Mouse (Mus musculus): ENCODE measurements around the gene Ccdc22. TPM values are rescaled to one million over a fixed set of nuclear protein-coding genes. Genes with fewer than 3 reads are reported as not detected.

Ccdc22 gene
- 10 to 100 TPM; 17.8 to 20.1 TPM for total RNA-seq (2021)
- long read RNA-seq, experiment 1, transcript Ccdc22-201 (17 exons, 2,353 nt): major isoform, 55 of 68 reads
- long read RNA-seq, experiment 1, partial matches to known transcripts: 7 of 68 reads
- long read RNA-seq, experiment 1, other reads (novel, unspliced or antisense): 6 of 68 reads
- long read RNA-seq, experiment 2, transcript Ccdc22-201 (17 exons, 2,353 nt): major isoform, 18 of 24 reads
- long read RNA-seq, experiment 2, partial matches to known transcripts: 2 of 24 reads
- long read RNA-seq, experiment 2, other reads (novel, unspliced or antisense): 4 of 24 reads

- peak; percentile 85 for DNase-seq
Observed at GRCm38 (mm10) chrX:7604879-7605574, at the start of gene Ccdc22. Gene Ccdc22, minus strand, starts transcription at chrX:7605517.

DNA sequence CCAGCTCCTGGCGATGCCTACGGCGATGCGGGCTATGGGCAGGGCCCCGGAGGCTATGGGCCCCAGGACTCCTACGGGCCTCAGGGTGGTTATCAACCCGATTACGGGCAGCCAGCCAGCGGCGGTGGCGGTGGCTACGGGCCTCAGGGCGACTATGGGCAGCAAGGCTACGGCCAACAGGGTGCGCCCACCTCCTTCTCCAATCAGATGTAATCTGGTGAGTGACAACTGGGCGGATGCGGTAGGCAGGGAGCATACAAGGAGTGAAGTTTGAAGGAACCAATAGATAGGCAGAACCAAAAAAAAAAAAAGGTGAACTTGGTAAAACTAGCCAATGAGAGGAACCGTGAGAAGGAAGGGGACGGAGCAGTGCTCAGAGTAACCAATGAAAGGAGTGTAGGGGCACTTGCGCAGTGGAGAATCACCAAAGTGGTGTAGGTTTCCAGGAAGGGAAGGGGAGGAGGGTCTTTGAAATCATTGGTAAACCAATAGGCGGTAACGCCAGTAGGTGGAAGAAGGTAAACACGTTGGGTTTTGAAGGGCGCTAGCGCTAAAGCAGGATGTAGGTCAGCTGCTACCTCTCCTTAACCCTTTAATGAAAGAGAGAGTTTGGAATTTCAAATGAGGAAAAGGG lies 43.5 kb upstream of the Ccdc22 start:
- peak; percentile 84 for DNase-seq

DNA sequence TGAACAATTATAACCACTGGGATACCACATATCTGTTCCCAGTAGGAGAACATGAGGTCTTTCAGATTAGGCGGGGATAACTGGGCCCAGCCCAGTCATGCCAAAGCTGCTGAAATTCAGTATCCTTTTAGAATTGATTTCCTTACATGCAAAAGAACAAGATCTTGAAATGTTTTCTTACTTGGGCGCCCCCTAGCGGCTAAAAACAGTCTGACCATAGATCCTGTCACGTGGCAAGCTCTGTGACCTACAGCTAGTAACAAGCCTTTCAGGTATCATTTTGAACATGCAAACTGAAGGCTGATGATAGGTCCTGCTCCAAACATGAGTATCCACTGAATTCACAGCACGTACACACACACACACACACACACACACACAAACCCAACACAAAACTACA lies 40.0 kb upstream of the Ccdc22 start:
- peak; percentile 87 for DNase-seq

DNA sequence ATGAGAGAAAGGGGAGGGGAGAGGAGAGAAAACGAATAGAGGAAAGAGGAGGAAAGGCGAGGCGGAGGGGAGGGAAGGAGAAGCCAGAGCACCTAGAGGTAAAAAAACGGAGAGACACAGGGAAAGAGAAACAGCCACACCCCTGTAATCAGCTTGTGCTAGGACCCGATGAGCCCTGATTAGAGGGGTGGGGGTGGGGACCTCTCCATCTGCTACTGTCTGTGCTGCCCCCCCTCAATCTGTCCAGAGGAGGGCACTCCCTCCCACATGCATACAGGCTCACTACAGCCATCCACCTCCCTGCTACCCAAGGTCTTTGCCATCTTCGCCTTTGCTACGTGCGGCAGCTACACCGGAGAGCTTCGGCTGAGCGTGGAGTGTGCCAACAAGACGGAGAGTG lies 35.5 kb upstream of the Ccdc22 start:
- DNase-seq: no peak

GRCm38 (mm10) chrX:7639536-7640325 lies 34.4 kb upstream of the Ccdc22 start:
- DNase-seq: no peak

DNA sequence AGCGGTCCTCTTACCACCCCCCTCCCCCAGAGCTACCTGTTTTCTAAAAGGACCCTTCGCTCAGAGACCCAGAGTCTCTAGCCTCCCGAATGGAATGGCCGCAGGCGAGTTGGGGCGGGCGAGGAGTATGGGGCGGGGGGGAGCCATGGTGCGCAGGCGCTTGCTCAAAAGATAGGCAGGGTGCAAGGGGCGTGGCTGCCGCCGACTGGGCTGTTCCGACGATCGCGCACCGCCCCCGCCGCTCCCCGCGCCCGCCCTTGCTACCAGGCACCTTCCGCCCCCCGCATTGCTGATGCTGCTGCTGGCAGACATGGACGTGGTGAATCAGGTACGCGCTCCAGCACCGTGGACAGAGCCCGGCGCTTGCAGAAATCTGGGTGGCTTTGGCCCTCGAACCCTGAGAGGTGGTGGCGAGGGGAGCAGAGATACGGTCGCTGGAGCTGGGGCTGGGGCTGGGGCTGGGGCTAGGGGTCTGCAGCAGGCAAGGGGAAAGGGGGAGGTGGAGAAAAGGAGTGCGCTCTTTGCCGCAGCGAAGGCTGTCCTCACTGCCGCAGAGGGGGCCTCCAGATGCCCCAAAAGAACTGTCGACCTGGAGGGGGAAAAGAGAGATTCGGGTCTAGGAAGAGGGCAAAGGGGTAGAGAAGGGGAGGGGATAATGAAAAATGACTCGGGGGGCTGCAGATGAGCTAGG lies 33.2 kb upstream of the Ccdc22 start, which contains the start of gene Syp:
Syp (plus strand) TSS at position 71 of the 691 bp plus-strand sequence.
- peak; percentile 90 for DNase-seq

- no peak for DNase-seq
Observed at GRCm38 (mm10) chrX:7635101-7635500, 29.8 kb upstream of the Ccdc22 start.

DNA sequence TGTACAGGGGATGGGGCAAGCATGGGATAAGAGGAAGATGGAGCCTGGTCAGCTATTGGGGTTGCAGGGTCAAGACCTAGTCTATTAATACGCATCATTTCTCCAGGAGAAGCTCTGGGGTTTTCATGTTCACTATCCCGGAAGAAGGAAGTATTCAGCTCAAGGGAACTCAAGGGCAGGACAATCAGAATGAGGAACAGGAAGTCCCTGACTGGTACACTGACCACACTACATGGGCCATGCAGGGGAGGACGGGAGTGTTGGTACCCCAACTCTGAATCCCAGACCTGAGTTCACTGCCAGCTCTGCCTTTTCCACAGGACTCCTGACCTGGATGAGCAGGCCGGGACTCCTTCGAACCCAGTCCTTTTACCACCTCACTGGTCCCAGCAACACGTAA lies 27.2 kb upstream of the Ccdc22 start:
- no peak for DNase-seq

- no peak for DNase-seq
Observed at GRCm38 (mm10) chrX:7617889-7618551, 12.7 kb upstream of the Ccdc22 start.

GRCm38 (mm10) chrX:7610536-7611258 lies 5.4 kb upstream of the Ccdc22 start:
- no peak for DNase-seq

DNA sequence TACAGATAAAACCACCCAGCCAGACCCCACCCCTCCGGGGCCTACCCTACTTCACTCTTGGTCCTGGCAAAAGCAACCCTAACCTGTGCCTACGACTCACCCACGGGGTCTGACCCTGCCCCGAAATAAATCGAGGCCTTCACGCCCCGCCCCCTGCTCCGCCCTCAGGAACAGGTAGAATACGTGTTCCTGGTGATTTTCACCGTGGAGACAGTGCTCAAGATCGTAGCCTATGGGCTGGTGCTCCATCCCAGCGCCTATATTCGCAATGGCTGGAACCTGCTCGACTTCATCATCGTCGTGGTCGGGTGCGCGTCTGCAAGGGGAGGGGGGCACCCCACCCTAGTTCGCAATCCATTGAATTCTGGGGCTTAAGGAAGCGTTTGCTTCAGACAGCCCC lies 4.7 kb upstream of the Ccdc22 start:
- DNase-seq: no peak

DNA sequence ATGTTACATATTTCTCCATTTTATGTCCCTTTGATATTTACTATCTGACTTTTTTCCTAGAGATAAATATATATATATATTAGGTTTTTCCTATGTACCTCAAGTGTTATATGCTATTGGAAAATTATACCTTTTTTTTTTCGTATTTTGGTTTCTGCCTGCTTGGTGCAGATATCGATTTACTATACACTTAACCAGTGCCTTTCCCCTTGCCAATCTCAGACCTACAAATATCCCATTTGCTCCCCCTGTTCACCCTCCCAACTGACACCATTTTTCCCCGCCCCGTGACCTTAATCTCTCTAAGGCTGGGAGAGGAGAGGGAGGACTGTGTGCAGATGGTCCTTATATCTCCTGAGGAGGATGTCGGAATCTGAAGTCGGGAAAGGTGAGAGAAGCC lies 1.5 kb upstream of the Ccdc22 start, which contains the start of gene Cacna1f:
Cacna1f (plus strand) TSS at position 301 of the 400 bp plus-strand sequence.
- DNase-seq: no peak

DNA sequence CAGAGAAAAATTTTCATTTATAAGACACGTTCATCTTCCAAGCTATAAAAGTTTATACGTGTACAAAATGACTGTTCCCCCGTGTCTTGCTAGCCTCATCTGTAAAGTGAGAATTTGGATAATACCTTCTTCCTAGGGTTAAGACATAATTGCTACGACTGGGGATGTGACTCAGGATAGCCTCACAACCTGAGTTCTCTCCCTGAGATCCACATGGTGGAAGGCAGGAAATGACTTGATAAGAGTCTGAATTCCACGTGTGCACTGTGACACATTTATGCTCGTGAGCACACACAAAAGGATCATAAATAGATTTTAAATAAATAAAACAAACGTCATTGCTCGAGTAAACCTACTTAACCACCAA lies 241 bp upstream of the Ccdc22 start:
- DNase-seq: no peak

GRCm38 (mm10) chrX:7604004-7604403 lies 1.3 kb downstream of the Ccdc22 start:
- no peak for DNase-seq

DNA sequence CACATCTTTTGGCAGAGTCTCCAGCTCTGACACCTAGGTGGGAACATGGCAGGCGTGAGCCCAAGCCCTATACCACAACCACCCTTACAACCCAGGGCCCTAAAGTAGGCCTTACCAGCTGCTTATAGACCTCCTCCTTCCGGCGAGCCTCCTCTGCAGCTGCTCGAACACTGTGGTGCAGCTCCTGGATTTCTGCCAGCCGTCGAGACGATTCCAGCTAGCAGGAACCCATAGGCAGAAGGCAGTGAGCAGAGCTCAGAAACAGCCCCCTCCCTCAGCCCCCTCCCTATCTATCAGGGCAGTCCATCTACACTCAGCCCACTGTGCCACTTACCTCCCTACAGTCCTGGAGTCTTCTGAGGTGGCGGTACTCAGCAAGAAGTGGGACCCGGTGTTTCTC lies 9.9 kb downstream of the Ccdc22 start:
- no peak for DNase-seq

GRCm38 (mm10) chrX:7586356-7586755 lies 19.0 kb downstream of the Ccdc22 start:
- DNase-seq: no peak

DNA sequence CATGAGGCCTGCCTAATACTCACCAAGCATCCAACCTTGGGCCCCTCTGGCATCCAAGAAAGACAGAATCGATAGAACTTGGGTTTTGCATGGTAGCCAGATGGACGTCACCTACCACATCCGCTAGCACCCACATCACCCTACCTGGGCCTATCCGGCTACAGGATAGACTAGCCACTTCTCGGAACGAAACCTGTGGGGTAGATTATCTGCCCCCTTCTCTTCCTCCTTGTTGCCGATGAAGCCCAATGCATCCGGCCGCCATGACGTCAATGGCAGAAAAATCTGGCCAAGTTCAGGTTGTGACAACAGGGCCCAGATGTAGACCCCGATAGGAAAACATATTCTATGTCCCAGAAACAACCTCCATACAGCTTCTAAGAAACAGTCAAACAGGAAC lies 21.4 kb downstream of the Ccdc22 start:
- DNase-seq: no peak

- no peak for DNase-seq
Observed at GRCm38 (mm10) chrX:7581151-7581550, 24.2 kb downstream of the Ccdc22 start.

- no peak for DNase-seq
Observed at GRCm38 (mm10) chrX:7574885-7575231, 30.5 kb downstream of the Ccdc22 start.

DNA sequence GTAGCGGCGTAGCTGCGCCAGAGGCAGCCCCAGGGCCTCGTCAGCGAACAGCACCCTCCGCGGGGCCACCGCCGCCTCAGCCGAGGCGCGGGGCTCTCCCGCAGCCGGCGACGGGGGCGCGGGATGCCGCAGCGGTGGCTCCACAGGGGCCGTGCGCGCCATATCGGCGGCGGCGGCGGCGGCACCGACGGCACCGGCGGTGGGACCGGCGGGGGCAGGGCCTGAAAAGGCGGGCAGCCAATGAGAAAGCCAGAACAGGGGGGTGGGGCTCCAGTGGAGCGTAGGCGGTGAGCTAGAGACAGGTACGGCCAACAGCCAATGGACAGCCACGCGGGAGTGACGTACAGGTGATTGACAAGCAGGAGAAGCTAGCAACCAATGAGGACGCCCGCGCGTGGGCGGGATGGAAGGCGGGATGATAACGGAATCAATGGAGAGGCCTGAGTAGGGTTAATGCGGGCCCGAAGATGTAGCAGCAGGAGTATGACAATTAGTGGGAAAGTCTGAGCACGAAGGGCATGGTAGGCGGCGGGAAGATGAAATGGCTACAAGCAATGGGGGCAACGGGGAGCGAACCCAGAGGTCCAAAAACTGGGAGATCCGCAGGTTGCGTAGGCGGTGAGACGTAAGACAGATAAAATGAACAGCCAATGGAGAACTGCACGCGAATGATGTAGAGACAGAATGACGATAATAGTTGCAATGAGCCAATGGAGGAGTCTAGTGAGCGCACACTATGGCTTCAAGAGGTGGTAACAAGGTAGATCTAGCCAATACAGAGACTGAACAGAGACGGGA lies 31.0 kb downstream of the Ccdc22 start, which contains the start of gene Ppp1r3f:
Ppp1r3f (minus strand) TSS at position 197 of the 798 bp plus-strand sequence.
- peak; percentile 93 for DNase-seq
